Mouse (Mus musculus) embryonic facial prominence, embryonic 12.5 days (tissue): ENCODE results near the gene Cenpp. TPM values are rescaled to one million over a fixed set of nuclear protein-coding genes. Genes with fewer than 3 reads are reported as not detected.

Experiments used
- ATAC-seq: fragments of 200-750 bp; cut with Nextera tagmentation; 2 replicates; pipeline ENCODE4 v1.8.0; 2017; ENCODE audit not compliant: insufficient number of reproducible peaks, insufficient read depth, low FRiP score, low TSS enrichment
- H3K27ac ChIP-seq: fragments of 300-500 bp; sonication (generic); 2 replicates; pipeline ENCODE4 v1.5.1; 2016; ENCODE audit warnings: mild to moderate bottlenecking
- H3K27me3 ChIP-seq: fragments of 300-500 bp; sonication (generic); 2 replicates; pipeline ENCODE4 v1.6.1; 2016; ENCODE audit warnings: mild to moderate bottlenecking, moderate library complexity
- H3K36me3 ChIP-seq: fragments of 300-500 bp; sonication (generic); 2 replicates; pipeline ENCODE4 v1.6.1; 2016; ENCODE audit warnings: mild to moderate bottlenecking
- H3K4me1 ChIP-seq: fragments of 300-500 bp; sonication (generic); 2 replicates; pipeline ENCODE4 v1.6.1; 2016
- H3K4me2 ChIP-seq: fragments of 300-500 bp; sonication (generic); replicated peaks from 2 replicates; pipeline ENCODE4 v1.6.1; 2016; ENCODE audit warnings: mild to moderate bottlenecking, moderate library complexity
- H3K4me3 ChIP-seq: fragments of 300-500 bp; sonication (generic); 2 replicates; pipeline ENCODE4 v1.5.1; 2016; ENCODE audit warnings: mild to moderate bottlenecking
- H3K9ac ChIP-seq: fragments of 300-500 bp; sonication (generic); 2 replicates; pipeline ENCODE4 v1.6.1; 2016; ENCODE audit warnings: mild to moderate bottlenecking, moderate library complexity
- H3K9me3 ChIP-seq: fragments of 300-500 bp; sonication (generic); 2 replicates; pipeline ENCODE4 v1.6.1; 2016; ENCODE audit warnings: mild to moderate bottlenecking, moderate library complexity
- WGBS: fragments of 180-500 bp; shearing (Covaris S2); methylation state at CpG from one replicate; pipeline ENCODE4 v1.1.7; 2016; 5-methylcytosine and 5-hydroxymethylcytosine counted together
- polyA plus RNA-seq: library from polyadenylated mRNA; unstranded; fragments of >200 nt; fragmentation: Nextera tagmentation; extraction: Ambion mirVana; gene quantifications from 2 replicates; pipeline ENCODE4 v1.2.1, GENCODE M21; 2016

The Cenpp gene
- polyA plus RNA-seq, 1 experiment from 2014 or later = 29.2 TPM

DNA sequence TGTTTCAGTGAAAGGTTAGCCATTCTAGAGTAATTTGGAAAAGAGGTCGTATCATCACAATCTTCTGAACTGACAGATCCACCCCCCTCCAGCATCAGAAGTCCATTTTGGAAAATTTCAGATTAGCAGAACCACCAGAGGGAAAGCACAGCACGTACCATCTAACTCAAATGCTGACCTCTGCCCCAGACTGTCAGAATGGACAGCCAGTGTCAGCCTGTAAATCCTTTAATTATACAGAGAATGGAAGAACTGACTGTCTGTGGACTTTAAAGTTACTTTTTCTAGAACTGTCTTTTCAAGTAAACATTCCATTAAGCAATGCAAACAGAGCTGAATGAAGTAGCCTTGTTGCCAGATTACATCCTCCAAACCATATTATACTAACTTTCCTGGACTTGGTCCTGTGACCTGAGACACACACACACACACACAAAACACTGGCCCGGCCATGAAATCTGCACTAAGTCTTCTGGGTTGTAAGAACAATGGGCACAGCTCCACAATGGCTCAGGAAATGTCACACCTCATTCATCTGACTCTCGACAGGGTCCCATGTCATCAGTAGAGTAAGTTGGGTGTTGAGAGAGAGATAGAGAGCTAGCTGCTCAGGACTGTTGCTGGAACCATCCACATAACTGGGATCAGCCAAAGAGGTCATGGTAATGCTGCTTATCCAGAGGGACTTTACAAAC, 180.5 kb downstream of the Cenpp start:
- H3K4me3 ChIP-seq = no peak overlapping the region
- peaks cover 11% of the 10 kb centered on the region for H3K4me1 ChIP-seq
- H3K36me3 ChIP-seq = no peaks in the 10 kb centered on the region
- no peaks in the 10 kb centered on the region for H3K27me3 ChIP-seq
- no peak overlapping the region for H3K4me2 ChIP-seq
- H3K27ac ChIP-seq = no peak overlapping the region
- H3K9me3 ChIP-seq = no peaks in the 10 kb centered on the region
- WGBS = 73% methylated on average over 4 of the region's 4 CpGs
- H3K9ac ChIP-seq = no peak overlapping the region
- no peak for ATAC-seq

DNA sequence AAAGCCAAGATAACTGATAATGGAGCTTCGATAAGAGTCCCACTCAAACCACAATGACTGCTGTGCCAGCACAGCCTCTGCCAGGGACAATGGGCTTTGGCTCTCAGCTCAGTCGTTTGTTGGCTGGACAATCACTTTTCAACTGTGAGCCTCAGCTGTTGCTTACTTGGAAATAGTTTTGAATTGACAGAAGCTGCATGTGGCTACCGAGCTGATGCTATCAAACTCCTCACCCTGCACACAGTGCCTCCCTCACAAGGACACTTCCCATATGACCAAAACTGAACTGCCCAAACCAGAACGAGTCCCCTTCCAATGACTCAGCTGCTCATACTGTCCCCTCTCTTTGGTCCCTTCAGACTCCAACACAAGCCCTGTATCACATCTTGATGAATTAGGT, 181.8 kb downstream of the Cenpp start:
- WGBS = 81% methylated on average over 4 of the region's 4 CpGs
- Histone ChIP-seq H3K9me3 (no peaks in the 10 kb centered on the region), H3K27me3 (no peaks in the 10 kb centered on the region), H3K36me3 (no peaks in the 10 kb centered on the region), H3K4me1 (peaks cover 23% of the 10 kb centered on the region), H3K27ac (no peak overlapping the region), H3K9ac (no peak overlapping the region), H3K4me2 (no peak overlapping the region), H3K4me3 (no peak overlapping the region)
- ATAC-seq = no peak

DNA sequence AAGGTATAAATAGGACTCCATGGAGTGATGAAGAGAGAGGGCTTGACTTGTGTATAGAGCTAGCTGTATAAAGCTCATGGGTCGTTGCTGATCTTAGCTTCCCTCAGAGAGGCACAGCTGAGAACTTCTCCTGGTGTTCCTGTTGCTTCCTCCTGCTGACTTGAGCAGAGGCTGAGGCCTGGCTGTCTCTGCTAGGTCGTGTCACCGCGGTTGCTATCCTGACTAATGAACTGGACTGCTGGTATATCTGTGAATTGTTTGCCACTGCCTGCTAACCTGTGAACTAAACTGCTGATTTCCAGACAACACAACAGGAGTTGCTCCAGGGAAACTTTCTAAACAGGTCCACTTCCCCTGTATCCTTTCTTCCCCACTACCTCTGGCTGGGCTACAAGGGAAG, 182.3 kb downstream of the Cenpp start:
- Histone ChIP-seq H3K4me1 (peaks cover 25% of the 10 kb centered on the region), H3K27ac (no peak overlapping the region), H3K27me3 (no peaks in the 10 kb centered on the region), H3K36me3 (no peaks in the 10 kb centered on the region), H3K4me3 (no peak overlapping the region), H3K9me3 (no peaks in the 10 kb centered on the region), H3K4me2 (no peak overlapping the region), H3K9ac (no peak overlapping the region)
- 84% methylated on average over 4 of the region's 4 CpGs for WGBS
- ATAC-seq = no peak

DNA sequence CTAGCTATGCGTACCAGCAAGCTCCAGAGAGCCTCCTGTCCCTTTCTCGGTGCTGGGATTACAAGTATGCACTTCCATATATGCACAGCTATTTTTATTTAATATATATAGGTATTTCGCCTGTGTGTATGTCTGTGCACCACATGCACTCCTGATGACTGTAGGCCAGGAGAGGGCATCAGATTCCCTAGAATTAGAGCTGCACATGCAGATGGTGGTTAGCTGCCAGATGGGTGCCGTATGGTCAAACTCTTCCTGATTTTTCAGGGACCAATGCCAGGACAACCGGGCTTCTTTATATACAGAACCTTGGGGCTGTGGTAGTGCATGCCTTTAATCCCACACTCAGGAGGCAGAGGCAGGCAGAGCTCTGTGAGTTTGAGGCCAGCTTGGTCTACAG, 183.6 kb downstream of the Cenpp start:
- Histone ChIP-seq H3K4me2 (no peak overlapping the region), H3K9ac (no peak overlapping the region), H3K4me1 (peaks cover 25% of the 10 kb centered on the region), H3K27me3 (no peaks in the 10 kb centered on the region), H3K27ac (no peak overlapping the region), H3K4me3 (no peak overlapping the region), H3K9me3 (no peaks in the 10 kb centered on the region), H3K36me3 (no peaks in the 10 kb centered on the region)
- WGBS = 90% methylated on average over 5 of the region's 5 CpGs
- no peak for ATAC-seq

DNA sequence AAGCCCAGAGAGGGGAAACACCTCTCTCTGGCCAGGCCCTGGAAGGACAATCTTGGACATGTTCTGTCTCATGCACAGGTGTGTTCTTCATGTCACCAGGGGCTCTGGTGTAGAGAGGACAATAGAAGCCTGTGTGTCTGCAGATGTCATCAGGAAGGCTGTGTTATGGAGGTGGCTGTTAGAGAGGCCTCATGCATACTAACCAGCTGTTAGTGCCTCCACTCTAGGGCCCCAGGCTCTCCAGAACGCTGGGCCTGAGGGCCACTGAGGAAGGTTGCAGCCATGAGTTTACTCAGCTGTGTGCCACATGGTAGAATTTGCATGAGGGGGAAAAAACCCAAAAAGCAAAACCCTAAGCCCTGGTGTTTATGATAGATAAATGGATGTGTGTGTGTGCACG, 185.0 kb downstream of the Cenpp start:
- no peak overlapping the region for H3K4me3 ChIP-seq
- WGBS = 48% methylated on average over 2 of the region's 2 CpGs
- no peak overlapping the region for H3K9ac ChIP-seq
- no peak overlapping the region for H3K4me2 ChIP-seq
- no peak for ATAC-seq
- H3K9me3 ChIP-seq = no peaks in the 10 kb centered on the region
- H3K36me3 ChIP-seq = 0 out of 2 replicates have a peak, but pooled peaks cover under 1% of the 10 kb centered on the region
- peaks cover 25% of the 10 kb centered on the region for H3K4me1 ChIP-seq
- H3K27me3 ChIP-seq = no peaks in the 10 kb centered on the region
- peak overlapping the region; percentile 88; the same call in 1 of the 2 replicates for H3K27ac ChIP-seq

DNA sequence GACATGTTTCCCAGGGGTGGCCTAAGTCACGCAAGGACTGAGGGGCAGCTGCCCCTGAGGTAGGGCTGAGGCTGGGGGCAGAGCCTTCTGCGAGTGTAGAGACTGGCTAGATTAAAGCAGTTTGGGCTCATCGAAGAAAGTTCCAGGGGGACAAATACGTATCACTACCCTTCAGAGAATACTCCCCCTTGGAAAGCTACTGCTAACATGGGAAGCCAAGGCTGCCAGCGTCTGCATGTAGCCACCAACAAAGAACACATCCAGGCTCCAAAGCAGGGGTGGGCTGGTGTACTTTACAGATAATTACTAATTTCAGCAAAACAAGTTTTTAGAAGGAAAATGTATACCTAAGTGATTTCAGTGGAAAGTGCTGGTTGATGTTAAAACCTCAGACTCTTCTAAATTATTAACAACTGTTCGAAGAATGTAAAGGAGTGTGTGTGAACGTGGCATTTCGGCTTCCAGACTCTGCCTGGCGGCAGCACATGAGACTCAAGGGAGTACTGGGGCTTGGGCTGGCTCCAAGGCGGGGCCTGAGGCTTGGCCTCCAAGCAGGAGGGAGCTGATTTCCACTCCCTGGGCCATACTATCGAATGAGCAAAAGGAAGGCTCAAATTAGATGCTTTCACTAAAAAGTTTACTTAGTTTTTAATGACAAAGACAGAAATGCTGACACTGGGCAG, 186.1 kb downstream of the Cenpp start:
- Histone ChIP-seq H3K36me3 (peaks cover 3% of the 10 kb centered on the region; the same call in 1 of the 2 replicates), H3K4me3 (no peak overlapping the region), H3K27ac (peak overlapping the region; percentile 88), H3K9ac (no peak overlapping the region), H3K4me2 (no peak overlapping the region), H3K27me3 (no peaks in the 10 kb centered on the region), H3K4me1 (peaks cover 24% of the 10 kb centered on the region), H3K9me3 (no peaks in the 10 kb centered on the region)
- WGBS = 36% methylated on average over 11 of the region's 11 CpGs
- ATAC-seq = peak; percentile 67; the same call in 1 of the 2 replicates

DNA sequence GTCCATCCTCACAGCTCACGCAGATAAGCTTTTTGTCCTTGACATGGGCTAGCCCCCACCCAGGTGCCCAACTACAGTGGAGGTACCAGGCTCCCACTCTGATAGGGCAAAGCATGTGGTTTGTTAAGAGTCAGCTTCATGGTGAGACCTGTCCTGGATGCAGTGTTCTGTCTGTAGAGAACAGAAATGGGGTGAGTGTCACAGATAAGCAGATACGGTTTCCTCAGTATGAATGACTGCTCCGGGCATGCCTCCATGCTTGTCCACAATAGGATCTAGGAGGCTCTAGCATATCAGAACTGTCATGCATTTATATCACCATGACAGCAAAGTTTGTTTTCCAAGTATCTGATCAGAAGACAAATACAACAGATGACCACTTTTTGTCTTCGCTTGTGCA, 186.7 kb downstream of the Cenpp start:
- Histone ChIP-seq H3K36me3 (peaks cover 6% of the 10 kb centered on the region; the same call in 1 of the 2 replicates), H3K4me2 (no peak overlapping the region), H3K4me3 (no peak overlapping the region), H3K9ac (no peak overlapping the region), H3K9me3 (no peaks in the 10 kb centered on the region), H3K4me1 (peaks cover 22% of the 10 kb centered on the region), H3K27me3 (no peaks in the 10 kb centered on the region), H3K27ac (peak overlapping the region; percentile 88)
- 89% methylated on average over 4 of the region's 4 CpGs for WGBS
- ATAC-seq = no peak

DNA sequence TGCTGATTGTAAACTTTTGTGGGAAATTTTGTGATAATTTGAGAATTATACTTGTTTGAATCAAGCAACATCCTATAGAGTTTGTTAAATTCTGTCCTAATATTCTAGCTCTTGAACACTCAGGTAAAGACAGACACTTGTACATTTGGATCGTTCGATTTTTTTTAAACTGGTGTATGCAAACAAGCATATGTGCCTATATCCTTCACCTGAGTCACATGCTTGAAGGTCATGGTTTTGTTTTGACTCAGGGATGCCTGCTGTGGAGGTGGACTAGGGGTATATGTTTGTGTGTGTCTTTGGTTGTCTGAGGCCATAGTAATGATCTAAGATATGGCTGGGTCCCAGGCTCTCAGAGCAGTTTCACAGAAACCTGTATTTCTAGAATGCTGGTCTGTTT, 189.7 kb downstream of the Cenpp start:
- H3K9ac ChIP-seq = no peak overlapping the region

DNA sequence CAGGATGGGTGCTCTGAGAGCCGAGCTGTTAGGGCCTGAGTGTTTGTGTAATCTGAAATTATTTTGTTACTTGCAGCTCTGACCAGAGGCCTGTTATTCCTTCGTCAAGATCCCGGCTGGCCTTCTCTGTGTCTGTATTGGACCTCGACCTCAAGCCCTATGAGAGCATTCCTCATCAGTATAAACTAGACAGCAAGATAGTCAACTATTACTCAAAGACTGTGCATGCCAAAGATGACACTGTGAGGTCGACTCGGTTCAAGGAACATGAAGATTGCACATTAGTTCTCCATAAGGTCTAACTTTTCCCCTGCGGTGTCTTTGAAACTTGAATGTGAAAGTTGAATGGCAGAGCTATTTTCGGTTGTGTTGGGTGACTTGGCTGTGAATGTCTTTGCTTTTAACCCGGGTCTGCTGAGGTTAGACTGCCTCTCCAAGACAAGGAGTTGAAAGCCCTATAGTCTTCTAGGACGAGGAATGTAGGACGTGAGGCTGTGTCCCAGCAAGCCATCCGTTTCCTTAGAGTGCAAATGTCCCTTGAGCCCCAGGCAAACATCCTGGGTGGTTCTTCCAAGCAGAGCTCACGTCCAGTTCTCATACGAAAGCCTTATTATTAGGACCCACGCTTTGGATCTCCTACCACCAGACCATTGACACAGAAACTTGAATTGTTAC, 191.0 kb downstream of the Cenpp start:
- no peak overlapping the region for H3K4me3 ChIP-seq
- H3K4me2 ChIP-seq = no peak overlapping the region
- H3K4me1 ChIP-seq = peaks cover 8% of the 10 kb centered on the region; the same call in 1 of the 2 replicates
- no peak for ATAC-seq
- H3K27ac ChIP-seq = no peak overlapping the region
- 85% methylated on average over 15 of the region's 15 CpGs for WGBS
- no peaks in the 10 kb centered on the region for H3K9me3 ChIP-seq
- H3K36me3 ChIP-seq = peaks cover 12% of the 10 kb centered on the region; the same call in 1 of the 2 replicates
- no peak overlapping the region for H3K9ac ChIP-seq
- H3K27me3 ChIP-seq = no peaks in the 10 kb centered on the region

More for the DNA sequence above, 189.7 kb downstream of the Cenpp start:
- H3K27ac ChIP-seq = no peak overlapping the region
- no peaks in the 10 kb centered on the region for H3K27me3 ChIP-seq
- WGBS = 91% methylated on average over 2 of the region's 2 CpGs
- ATAC-seq = no peak
- H3K9me3 ChIP-seq = no peaks in the 10 kb centered on the region
- H3K4me3 ChIP-seq = no peak overlapping the region
- H3K4me1 ChIP-seq = peaks cover 21% of the 10 kb centered on the region
- H3K36me3 ChIP-seq = peaks cover 12% of the 10 kb centered on the region; the same call in 1 of the 2 replicates
- no peak overlapping the region for H3K4me2 ChIP-seq

DNA sequence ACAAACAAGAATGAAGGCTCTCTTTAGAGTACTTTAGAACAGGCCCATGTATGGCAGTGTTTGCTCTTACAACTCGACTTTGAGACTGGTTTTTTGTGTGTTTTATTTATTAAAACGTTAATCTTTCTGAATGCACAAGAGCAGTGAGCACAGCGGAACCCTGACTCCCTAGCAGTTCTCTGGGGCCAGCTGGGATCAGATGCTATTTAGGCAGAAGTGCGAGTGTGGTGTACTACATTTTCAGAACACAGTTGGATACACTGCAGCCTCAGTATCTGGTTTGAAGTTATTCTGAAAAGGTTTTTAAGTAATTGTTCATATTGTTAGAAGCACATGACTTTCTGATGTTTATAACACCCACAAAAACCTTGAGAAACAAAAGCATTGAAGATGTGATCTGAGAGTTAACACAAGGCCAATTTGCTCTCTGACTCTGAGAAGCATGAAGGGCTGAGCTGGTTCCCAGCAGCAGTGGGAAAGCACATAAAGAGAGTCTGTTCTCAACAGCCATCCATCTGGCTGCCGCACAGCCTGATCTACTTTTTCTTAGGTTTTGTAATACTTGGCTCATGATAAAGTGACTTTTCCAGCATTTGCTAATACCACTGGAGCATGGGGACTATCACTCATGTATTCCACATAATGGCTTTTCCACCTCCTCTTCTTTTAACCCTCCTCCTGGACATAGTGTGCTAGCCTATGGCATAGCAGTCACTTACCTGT, 191.7 kb downstream of the Cenpp start:
- 84% methylated on average over 5 of the region's 5 CpGs for WGBS
- no peak overlapping the region for H3K27ac ChIP-seq
- ATAC-seq = no peak
- peaks cover 12% of the 10 kb centered on the region; the same call in 1 of the 2 replicates for H3K36me3 ChIP-seq
- H3K4me2 ChIP-seq = no peak overlapping the region
- H3K4me1 ChIP-seq = peaks cover 2% of the 10 kb centered on the region; the same call in 1 of the 2 replicates
- H3K9ac ChIP-seq = no peak overlapping the region
- no peak overlapping the region for H3K4me3 ChIP-seq
- H3K9me3 ChIP-seq = no peaks in the 10 kb centered on the region
- H3K27me3 ChIP-seq = no peaks in the 10 kb centered on the region

DNA sequence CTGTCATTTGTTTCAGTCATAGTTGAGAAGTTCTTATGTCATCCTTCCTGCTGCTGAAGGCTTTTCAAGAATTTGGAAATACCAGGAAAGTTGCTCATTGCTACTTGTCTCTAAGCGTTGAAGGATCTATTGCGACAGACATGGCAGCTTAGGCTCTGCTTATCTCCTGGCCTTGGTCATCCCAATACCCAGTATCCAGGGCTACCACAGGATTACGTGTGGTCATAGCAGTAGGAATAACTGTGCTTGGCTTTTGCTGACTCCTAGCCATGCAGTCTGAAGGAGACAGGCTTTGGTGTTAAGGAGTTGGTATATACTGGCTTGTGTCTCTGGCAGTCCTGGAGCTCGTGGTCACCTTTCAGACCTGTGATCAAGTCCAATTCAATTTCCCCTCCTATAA, 192.3 kb downstream of the Cenpp start:
- Histone ChIP-seq H3K9me3 (no peaks in the 10 kb centered on the region), H3K4me3 (no peak overlapping the region), H3K9ac (no peak overlapping the region), H3K27ac (no peak overlapping the region), H3K4me2 (no peak overlapping the region), H3K27me3 (no peaks in the 10 kb centered on the region), H3K36me3 (peaks cover 12% of the 10 kb centered on the region; the same call in 1 of the 2 replicates), H3K4me1 (no peaks in the 10 kb centered on the region)
- no peak for ATAC-seq
- WGBS = 83% methylated on average over 4 of the region's 4 CpGs
